Mouse (Mus musculus) cerebellum, postnatal 36 days (tissue): Measurements from ENCODE around the gene Snn.
"Not testable (repeated sequence)": the region's sequence is repeated elsewhere in the genome, so short reads cannot be mapped to it uniquely, and the experiment has no call there.

Experiments
- DNase-seq, 2 experiments: peaks; one replicate each; pipeline ENCODE4 v3.0.0; 2021 to 2022; ENCODE audit warnings: mixed read lengths in 2 of 2

Snn gene

DNA sequence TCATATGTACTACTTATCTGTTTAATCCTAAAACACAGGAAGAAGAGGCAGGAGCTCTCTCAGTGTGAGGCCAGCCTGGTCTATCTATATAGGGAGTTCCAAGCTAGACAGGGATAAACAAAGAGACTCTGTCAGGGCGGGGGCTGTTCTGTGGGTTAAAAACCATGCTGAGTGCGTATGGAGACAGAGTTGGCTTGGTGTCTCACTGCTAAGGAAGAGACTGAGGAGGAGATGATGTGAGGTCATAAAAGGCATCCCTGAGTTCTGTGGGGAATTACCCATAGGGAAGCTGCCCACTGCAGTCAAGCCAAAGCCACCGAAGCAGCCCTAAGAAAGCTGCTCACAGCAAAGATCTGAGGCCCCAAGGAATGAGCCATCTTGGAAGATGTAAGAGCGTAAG lies at the start of gene Snn:
Snn (plus strand) TSS at position 301 of the 400 bp plus-strand sequence.
- DNase-seq: no peak

GRCm38 (mm10) chr16:11011206-11011605 lies 49.5 kb upstream of the Snn start:
- DNase-seq: no peak

DNA sequence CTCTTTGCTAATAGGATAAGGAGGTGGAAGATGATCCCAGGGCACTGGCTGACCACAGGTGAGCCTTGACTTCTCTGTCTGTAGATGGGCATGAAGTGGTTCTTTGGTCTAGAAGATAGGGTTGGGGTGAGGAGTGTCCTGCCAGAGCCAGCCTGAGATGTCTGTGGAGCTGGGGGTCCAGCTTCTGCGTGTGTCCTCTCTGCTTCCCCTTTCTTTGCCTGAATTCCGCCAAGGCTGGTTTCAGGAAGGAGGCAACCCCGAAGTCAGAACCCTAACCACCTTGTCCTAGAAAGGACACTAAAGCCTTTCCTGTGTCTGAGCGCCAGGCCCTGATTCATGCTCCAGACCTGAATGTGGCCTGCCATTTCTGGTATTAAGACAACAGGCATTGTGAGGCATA lies 48.8 kb upstream of the Snn start:
- no peak for DNase-seq

DNA sequence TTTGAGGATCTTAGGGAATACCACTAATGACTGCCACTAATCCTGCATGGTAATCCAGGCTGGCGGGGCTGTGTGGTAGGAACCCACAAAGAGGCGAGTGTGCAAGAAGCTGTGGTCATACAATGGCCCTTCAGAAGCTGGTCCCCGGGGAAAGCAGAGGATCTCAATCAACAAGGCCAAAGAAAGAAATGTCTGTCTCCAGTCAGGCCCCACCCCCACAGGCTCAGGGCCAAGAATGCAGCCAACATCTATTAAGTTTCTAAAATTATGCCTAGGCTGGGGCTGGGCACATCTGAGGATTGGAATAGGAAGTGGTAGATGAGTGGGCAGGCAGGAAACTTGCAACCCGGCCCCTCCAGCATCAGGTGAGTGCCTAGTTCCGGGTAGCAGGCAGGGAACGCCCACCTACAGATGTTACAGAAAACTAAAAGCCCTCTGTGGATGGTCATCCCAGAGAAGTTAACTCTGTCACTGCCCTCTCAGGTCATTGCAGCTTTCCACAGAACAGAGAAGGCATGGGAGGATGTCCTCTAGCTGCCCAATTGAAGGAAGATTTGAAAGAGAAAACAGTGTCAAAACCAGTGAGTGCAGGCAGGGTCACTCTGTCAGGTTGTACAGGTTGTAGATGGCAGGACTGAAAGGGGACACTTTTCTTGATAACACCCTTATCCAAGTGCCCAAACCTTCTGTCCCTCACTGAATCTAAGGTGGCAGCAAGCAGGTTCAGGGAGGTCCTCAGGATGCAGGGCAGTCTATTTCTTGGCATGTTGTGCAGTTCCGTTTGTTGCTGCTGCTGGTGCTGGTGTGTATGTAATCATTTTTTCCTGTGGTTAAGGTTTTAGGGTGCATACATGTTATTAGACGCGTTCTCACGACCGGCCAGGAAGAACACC lies 47.9 kb upstream of the Snn start:
- peak in 1 of 2 experiments; percentile 17 for DNase-seq

DNA sequence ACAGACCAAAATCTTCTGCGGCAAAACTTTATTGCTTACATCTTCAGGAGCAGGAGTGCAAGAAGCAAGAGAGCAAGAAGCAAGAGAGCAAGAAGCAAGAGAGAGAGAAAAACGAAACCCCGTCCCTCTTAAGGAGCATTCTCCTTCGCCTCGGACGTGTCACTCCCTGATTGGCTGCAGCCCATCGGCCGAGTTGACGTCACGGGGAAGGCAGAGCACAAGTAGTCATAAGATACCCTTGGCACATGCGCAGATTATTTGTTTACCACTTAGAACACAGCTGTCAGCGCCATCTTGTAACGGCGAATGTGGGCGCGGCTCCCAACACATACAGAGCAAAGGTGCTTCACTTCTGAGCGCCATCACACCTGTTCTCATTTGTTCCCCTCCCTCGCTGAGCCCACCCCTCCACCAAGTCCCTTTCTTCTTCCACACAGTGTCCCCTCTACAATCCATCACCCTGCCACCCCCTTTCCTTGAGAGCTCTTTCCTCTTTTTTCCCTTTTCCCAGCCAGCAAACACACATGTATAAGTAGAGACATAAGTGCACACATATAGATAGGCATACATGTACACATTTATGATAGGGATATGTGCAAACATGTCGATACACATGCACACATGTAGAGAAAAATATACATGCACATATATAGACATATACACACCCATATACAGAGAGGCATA lies 47.1 kb upstream of the Snn start:
- not testable (repeated sequence) for DNase-seq

- no peak for DNase-seq
Measured at GRCm38 (mm10) chr16:11014407-11014806, 46.3 kb upstream of the Snn start.

DNA sequence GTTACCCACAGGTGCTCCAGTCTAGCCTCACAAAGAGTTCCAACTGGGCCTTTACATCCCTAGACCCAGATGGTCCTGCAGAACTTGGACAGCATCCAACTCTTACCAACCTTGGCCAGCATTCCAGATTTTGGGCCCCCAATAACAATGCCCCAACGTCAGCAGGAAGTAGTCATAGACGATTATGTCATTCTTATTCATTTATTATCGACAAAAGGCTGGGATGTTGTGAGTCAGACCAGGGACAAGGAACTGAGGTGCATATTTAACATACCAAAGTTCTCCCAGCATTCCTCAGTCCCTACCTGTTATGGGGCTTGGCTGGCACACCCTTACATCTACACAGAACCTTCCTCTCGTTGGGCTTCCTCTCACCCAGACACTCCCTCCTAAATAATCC lies 44.4 kb upstream of the Snn start:
- no peak for DNase-seq

DNA sequence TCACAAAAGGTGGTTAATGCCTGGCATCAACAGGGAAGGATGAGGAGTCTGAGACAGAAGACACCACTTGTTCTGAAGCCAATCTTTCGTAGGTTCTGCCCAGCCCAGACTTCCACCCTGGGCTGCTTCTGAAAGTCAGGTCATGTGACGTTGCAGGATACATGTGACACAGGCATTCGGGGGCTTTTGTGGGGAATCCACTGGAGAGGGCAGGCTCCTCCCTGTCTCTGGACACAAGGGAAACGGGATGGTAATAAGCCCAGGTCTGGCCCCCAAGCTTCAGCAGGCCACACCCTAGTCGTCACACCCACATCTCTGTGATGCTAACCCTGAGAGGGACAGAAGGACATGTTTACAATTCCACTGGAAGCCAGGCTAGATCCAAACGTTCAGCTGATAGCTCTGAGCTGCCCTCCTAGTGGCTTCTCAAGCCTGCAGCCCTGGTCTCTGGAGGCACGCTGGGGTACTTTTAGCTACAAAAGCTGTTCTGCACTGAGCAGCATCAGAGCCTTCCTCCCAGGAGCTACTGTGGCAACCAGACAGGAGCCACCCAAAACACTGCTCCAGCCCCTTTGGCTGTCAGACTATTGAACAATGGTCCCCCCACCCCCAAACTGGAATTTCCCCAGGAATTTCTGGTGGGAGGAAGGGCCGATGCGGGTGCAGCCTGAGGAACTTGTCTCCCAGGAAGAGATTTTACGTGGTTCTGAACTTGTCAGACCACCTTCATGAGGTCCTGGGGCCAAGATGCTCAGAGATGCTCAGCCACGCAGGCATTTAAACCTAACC lies 42.7 kb upstream of the Snn start:
- DNase-seq: no peak

DNA sequence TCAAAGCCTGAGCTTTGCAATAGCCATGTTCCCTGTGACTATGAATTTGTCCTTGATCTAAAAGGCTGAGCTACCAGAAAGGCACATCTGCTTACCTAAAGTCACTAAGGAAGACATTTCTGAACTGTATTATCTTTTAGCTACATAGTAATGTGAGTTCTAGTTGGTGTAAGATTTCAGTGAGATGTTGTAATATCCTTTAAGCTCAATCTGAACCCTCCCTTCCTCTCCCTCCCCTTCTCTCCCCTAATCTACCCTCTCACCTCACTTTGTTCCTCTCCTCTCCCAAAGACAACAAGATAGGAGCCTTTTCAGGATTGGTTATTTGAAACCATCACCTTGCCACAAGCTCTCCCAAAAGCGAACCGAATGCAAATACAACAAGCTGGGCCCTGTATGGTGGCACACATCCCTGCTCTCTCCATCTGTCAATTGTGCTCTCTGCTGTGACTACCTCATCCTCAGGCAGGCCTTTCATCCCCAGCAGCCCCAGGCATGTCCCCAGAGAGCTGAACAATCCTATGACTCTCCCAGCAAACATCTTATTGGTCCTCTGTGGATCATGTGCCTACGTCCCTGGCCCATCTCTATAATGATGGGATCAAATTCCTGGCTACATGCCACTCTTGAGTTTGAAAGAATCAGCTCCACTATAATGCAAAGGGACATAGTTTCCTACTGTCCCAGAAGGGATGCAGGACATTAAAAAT lies 39.2 kb upstream of the Snn start:
- DNase-seq: no peak

- DNase-seq: no peak
Measured at GRCm38 (mm10) chr16:11022113-11022489, 38.6 kb upstream of the Snn start.

DNA sequence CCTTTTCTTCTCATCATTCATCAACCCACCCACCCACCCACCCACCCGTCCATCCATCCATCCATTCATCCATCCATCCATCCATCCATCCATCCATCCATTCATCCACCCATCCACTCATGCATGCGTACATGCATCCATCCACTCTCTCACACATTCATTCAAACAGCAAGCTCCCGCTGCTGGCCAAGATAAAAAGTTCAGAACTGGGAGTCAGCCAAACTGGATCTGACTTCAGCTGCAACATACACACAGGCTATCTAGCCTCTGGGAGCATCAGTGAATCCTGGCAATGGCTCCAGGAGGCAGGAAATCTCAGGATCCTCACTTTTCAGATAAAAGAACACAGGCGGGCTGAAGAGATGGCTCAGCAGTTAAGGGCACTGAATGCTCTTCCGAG lies 37.1 kb upstream of the Snn start:
- DNase-seq: no peak

DNA sequence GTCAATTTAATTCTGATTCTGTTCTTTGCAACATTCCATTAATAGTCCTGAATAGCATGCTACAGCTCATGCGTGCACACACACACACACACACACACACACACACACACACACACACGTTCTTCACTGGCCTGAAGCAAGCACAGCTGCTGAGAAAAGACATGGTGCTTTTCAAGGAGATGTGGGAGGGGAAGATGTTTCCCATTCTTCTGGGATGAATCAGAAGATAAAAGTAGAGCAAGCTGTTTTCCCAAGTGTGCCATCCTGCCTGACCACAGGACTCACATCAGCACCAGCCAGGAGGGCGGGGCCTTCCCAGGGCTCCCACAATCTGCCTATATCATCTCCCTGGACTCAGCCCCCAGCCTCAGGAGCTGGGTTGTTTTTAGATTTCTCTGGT lies 35.9 kb upstream of the Snn start:
- DNase-seq: no peak

DNA sequence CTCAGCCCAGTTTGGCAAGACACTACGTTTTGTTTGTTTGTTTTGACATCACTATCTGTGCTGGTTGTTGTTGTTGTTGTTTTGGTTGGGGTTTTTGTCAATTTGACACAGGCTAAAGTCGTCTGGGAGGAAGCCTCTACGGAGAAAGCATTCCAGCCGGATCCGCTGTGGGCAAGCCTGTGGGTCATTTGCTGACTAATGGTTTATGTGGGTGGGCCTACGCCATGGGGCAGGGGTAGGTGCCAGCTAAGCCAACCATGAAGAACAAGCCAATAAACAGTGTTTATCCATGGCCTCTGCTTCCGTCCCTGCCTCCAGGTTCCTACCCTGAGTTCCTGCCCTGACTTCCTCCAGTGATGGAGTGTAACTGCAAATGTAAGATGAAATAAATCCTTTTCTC lies 32.5 kb upstream of the Snn start:
- DNase-seq: no peak

GRCm38 (mm10) chr16:11030844-11031243 lies 29.9 kb upstream of the Snn start:
- DNase-seq: no peak

- DNase-seq: no peak
Measured at GRCm38 (mm10) chr16:11031320-11031719, 29.4 kb upstream of the Snn start.

- DNase-seq: peak; percentile 79 to 82
Measured at GRCm38 (mm10) chr16:11034193-11034803, 26.4 kb upstream of the Snn start.

- no peak for DNase-seq
Measured at GRCm38 (mm10) chr16:11035273-11035672, 25.5 kb upstream of the Snn start.

GRCm38 (mm10) chr16:11035790-11036431 lies 24.8 kb upstream of the Snn start:
- peak; percentile 79 for DNase-seq

GRCm38 (mm10) chr16:11040603-11041002 lies 20.1 kb upstream of the Snn start:
- DNase-seq: no peak

- DNase-seq: no peak
Measured at GRCm38 (mm10) chr16:11043239-11043638, 17.5 kb upstream of the Snn start.

GRCm38 (mm10) chr16:11046437-11046836 lies 14.3 kb upstream of the Snn start:
- DNase-seq: no peak

GRCm38 (mm10) chr16:11047130-11047529 lies 13.6 kb upstream of the Snn start:
- DNase-seq: no peak
